Mouse (Mus musculus) C2C12 (cell line): ENCODE measurements around the gene Ttf1.

Experiments used
- CTCF ChIP-seq: IDR thresholded peaks from one replicate; pipeline ENCODE4 v1.5.1; 2011; ENCODE audit not compliant: control insufficient read depth, insufficient read depth, insufficient read length
- FOSL1 ChIP-seq: IDR thresholded peaks from one replicate; pipeline ENCODE4 v1.8.0; 2011; ENCODE audit warnings: mild to moderate bottlenecking, low read length; ENCODE audit not compliant: poor library complexity, insufficient read depth, severe bottlenecking
- MYOD1 ChIP-seq: IDR thresholded peaks from one replicate; pipeline ENCODE4 v1.6.1; 2011; ENCODE audit warnings: low read depth; ENCODE audit not compliant: control insufficient read depth, insufficient read length
- MYOG ChIP-seq: IDR thresholded peaks from one replicate; pipeline ENCODE4 v1.6.1; 2011; ENCODE audit not compliant: control insufficient read depth, insufficient read length; ENCODE audit errors: extremely low read depth
- USF1 ChIP-seq: IDR thresholded peaks from one replicate; pipeline ENCODE4 v1.6.1; 2011; ENCODE audit warnings: low read depth, mild to moderate bottlenecking, control low read depth, moderate library complexity

DNA sequence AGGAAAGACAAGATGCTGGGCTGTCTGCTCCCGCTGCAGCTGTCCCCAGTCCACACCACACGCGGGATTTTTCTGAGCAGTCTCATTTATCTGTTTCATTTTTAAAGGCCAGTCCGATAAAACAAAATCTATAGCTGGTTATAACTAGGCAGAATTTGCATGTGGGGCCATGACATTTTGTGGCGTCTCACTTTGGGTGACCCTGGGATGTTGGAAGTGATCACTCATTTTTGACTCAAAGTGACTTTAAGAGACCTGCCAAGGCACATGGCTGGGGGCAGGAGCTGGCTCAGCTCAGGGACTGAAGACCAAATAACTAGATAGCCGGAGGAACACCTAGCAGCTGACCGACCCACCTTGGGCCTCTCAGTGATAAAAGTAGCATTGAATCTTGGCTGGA is 37.1 kb upstream of the Ttf1 start:
- TF ChIP-seq CTCF (no peak), MYOD1 (no peak), USF1 (no peak), MYOG (no peak), FOSL1 (no peak)
